Mouse (Mus musculus): ENCODE results near the gene Piezo1. TPM values are rescaled to one million over a fixed set of nuclear protein-coding genes. Genes with fewer than 3 reads are reported as not detected.

The Piezo1 gene
- total and polyA plus RNA-seq, 2 experiments from 2014 or later: 1.2 to 10.0 TPM

DNA sequence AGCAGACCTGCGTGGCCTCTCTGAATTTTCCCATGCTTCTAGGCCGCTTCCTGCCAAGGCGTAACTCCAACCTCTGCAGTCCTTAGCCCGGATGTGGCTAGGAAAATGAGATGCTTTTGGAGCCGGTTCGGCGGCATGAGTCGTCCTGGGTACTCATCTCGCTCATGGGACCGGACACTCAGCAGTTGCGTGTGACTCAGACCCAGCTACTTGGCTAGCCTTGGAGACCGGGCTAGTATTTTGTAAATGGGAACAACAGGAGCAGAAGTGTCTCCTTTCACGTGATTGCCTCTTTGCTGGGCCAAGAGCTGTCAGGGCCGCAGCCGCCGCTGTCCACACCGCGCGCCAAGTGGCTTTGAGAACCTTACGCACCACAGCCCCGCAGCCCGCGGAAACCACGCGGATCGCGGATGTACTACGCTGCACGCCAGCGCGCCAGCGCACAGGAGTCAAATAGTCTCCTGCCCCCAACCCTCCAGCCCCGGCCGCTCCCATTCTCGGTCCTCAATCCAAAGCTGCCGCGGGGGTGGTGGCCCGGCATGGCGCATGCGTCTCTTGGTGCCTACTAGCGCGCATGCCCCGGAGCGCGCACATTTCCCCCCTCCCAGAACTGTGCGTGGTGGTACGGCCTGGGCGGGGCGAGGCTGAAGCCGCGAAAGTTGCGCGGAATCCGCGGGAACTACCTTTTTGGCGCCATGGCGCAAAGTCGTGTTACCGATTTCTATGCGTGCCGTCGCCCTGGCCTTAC is 16.4 kb upstream of the Piezo1 start, which contains the start of gene Cdt1:
Gene Cdt1, plus strand, starts transcription at position 655 of the 748 bp plus-strand sequence.
- Histone ChIP-seq H3K4me3 (ENCODE audit: low read length) (peak within 1 kb of the TSS; percentile 78), H3K4me1 (ENCODE audit: insufficient read depth, low read length) (peaks cover 4% of the 10 kb centered on the region; the same call in 1 of the 2 replicates), H3K27ac (peak within 1 kb of the TSS; percentile 90), H3K9ac (replicated peaks; ENCODE audit: low read length) (peak within 1 kb of the TSS; percentile 75), H3K27me3 (ENCODE audit: insufficient read depth, low read length) (no peaks in the 10 kb centered on the region), H3K9me3 (ENCODE audit: low read length) (no peaks in the 10 kb centered on the region), H3K36me3 (ENCODE audit: insufficient read depth, low read length) (no peaks in the 10 kb centered on the region), H3K4me2 (ENCODE audit: low read depth, low read length) (peak within 1 kb of the TSS; percentile 94)
- DNase-seq (ENCODE audit: low spot score) (peak; percentile 98), ATAC-seq (peak; percentile 96)
- no peak for TF ChIP-seq CTCF (IDR thresholded peaks at IDR 0.05; ENCODE audit: low read depth)
- under 1% methylated on average over 62 of the region's 62 CpGs for WGBS

DNA sequence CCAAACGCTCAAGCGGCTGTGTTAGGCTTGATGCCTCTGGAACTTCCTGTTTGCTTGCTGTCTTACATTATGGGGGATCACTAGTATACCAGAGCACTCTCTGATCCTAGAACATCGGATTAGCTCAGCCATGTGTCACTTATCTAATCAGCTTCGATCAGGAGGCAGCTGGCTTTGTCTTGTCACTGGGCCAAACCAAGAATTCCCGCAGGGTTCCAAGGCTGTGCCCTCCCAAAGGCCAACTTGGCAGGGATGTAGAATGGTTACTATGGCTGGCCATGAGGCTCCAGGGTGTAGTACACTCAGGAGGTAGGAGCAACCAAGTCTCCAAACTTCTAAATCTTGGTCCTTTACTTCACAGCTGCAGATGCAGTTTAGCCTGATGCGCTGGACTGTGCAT is 15.6 kb upstream of the Piezo1 start:
- no peaks in the 10 kb centered on the region for H3K36me3 ChIP-seq (ENCODE audit: insufficient read depth, low read length)
- peak overlapping the region; percentile 94 for H3K4me2 ChIP-seq (ENCODE audit: low read depth, low read length)
- H3K27ac ChIP-seq: peak overlapping the region; percentile 90
- no peaks in the 10 kb centered on the region for H3K9me3 ChIP-seq (ENCODE audit: low read length)
- ATAC-seq (0 out of 2 replicates have a peak, but pooled peaks have one; percentile 0), DNase-seq (ENCODE audit: low spot score) (peak; percentile 47)
- WGBS: 22% methylated on average over 6 of the region's 6 CpGs
- no peak for TF ChIP-seq CTCF (IDR thresholded peaks at IDR 0.05; ENCODE audit: low read depth)
- H3K27me3 ChIP-seq (ENCODE audit: insufficient read depth, low read length): no peaks in the 10 kb centered on the region
- H3K9ac ChIP-seq (replicated peaks; ENCODE audit: low read length): peak overlapping the region; percentile 75
- H3K4me1 ChIP-seq (ENCODE audit: insufficient read depth, low read length): peaks cover 4% of the 10 kb centered on the region; the same call in 1 of the 2 replicates
- H3K4me3 ChIP-seq (ENCODE audit: low read length): peak overlapping the region; percentile 78

DNA sequence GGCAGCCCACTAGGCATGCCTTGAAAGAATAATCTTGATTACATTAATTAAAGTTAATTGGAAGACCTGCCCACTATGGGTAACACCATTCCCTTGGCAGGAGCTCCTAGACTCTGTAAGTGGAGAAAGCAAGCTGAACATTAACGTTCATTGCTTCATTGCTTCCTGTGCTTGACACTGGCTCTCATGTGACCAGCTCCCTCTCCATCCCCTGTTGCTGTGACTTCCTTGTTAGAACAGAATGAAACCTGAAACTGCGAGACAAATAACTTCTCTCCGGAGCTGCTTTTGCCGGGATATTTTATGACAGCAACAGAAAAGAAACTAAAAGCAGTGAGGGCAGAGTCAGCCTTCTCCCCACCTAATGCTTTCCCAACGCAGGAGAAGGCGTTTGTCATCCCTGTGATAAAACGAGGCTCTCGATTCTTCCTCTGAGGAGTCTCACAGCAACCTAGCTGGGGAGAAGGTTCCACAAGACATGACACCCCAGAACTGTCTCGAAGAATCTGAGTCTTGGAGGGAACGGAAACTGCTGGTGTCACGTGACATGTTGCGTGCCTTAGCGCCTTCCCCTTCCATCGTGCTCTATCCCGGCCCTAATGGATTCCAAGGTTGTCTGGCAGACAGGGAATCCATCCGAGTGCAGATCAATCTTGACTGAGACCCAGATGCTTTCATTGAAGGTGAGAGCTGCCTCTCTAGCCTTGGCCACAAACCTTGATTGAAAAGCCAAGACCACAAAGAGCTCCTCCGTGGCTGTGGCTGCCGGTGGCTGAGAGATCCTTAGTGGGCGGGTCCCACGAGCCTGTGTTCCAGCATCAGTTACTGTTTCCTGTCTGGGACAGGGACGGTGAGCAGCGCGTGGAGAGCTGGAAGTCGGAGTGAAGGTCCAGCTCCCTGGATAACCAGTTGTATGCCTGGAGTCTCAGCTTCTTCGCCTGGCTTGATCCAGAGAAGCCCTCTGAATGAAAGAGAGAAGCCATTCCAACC is 13.5 kb upstream of the Piezo1 start:
- Histone ChIP-seq H3K27ac (no peak overlapping the region), H3K4me3 (ENCODE audit: low read length) (no peak overlapping the region), H3K27me3 (ENCODE audit: insufficient read depth, low read length) (no peaks in the 10 kb centered on the region), H3K4me1 (ENCODE audit: insufficient read depth, low read length) (peaks cover 4% of the 10 kb centered on the region; the same call in 1 of the 2 replicates), H3K4me2 (ENCODE audit: low read depth, low read length) (no peak overlapping the region), H3K36me3 (ENCODE audit: insufficient read depth, low read length) (no peaks in the 10 kb centered on the region), H3K9me3 (ENCODE audit: low read length) (no peaks in the 10 kb centered on the region), H3K9ac (replicated peaks; ENCODE audit: low read length) (no peak overlapping the region)
- no peak for ATAC-seq
- no peak for TF ChIP-seq CTCF (IDR thresholded peaks at IDR 0.05; ENCODE audit: low read depth)
- 87% methylated on average over 25 of the region's 25 CpGs for WGBS
- no peak for DNase-seq (ENCODE audit: low spot score)

DNA sequence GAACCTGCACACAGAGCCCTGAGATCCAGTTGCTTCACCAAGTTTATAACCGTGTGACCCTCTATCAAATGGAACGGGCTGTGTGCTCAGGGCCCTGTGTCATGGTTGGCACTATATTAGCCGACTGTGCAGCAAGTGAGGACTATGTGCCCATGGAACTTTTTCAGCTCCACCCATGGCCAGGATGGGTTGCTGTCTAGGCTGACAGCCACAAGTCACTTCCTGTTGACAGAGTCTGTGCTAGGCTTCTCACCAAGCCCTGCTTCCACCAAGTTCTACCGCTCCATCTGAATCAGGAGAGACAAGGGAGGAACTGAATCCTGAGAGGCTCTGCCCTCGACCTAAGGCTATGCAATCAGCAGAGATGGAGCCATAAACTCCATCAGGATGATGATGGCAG is 10.1 kb upstream of the Piezo1 start:
- no peaks in the 10 kb centered on the region for H3K36me3 ChIP-seq (ENCODE audit: insufficient read depth, low read length)
- no peak overlapping the region for H3K27ac ChIP-seq
- H3K27me3 ChIP-seq (ENCODE audit: insufficient read depth, low read length): no peaks in the 10 kb centered on the region
- H3K4me2 ChIP-seq (ENCODE audit: low read depth, low read length): no peak overlapping the region
- no peaks in the 10 kb centered on the region for H3K9me3 ChIP-seq (ENCODE audit: low read length)
- no peak for TF ChIP-seq CTCF (IDR thresholded peaks at IDR 0.05; ENCODE audit: low read depth)
- DNase-seq (ENCODE audit: low spot score): no peak
- no peak overlapping the region for H3K9ac ChIP-seq (replicated peaks; ENCODE audit: low read length)
- ATAC-seq: no peak
- no peaks in the 10 kb centered on the region for H3K4me1 ChIP-seq (ENCODE audit: insufficient read depth, low read length)
- 79% methylated on average over 5 of the region's 5 CpGs for WGBS
- no peak overlapping the region for H3K4me3 ChIP-seq (ENCODE audit: low read length)

DNA sequence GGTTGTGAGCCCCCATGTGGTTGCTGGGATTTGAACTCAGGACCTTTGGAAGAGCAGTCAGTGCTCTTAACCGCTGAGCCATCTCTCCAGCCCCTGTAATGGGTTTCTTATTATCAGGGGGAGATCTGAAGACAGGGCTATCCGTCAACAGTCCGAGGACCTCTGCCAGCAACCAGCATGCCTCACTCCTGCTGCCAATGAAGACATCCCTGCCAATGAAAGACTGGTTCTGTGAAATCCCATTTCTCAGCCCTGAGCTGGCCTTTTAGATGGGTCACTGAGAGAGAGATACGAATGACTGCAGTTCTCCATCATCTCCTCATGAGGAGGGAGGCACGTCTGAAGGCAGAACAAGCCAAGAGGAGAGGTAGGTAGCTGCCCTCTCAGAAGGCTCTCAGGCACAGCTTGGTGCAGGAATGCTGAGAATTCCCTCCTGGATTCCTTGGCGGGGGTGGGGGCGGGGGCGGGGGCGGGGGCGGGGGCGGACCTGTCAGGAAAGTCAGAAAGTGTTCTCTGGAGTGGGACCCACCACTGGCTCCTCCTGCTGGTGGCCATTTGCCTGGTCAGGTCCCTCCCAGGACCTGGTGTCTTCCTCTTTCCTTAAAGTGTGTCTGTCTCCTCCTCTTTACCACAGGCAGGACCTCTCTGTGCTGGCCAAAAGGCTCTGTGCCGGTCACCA is 7.7 kb upstream of the Piezo1 start:
- 0 out of 2 replicates have a peak, but pooled peaks have one; percentile 34 for ATAC-seq
- peak; percentile 36 for DNase-seq (ENCODE audit: low spot score)

More for the DNA sequence above, 7.7 kb upstream of the Piezo1 start:
- Histone ChIP-seq H3K4me3 (ENCODE audit: low read length) (no peak overlapping the region), H3K27ac (no peak overlapping the region), H3K36me3 (ENCODE audit: insufficient read depth, low read length) (no peaks in the 10 kb centered on the region), H3K4me1 (ENCODE audit: insufficient read depth, low read length) (no peaks in the 10 kb centered on the region), H3K4me2 (ENCODE audit: low read depth, low read length) (no peak overlapping the region), H3K9me3 (ENCODE audit: low read length) (no peaks in the 10 kb centered on the region), H3K9ac (replicated peaks; ENCODE audit: low read length) (no peak overlapping the region), H3K27me3 (ENCODE audit: insufficient read depth, low read length) (no peaks in the 10 kb centered on the region)
- peak; percentile 19; the same call in 1 of the 2 replicates for TF ChIP-seq CTCF (IDR thresholded peaks at IDR 0.05; ENCODE audit: low read depth)
- whole genome bisulfite sequencing: 16% methylated on average over 11 of the region's 12 CpGs
